ENCODE assay signal across 7 mouse cellular contexts in genomic region chr10:80341491-80342304, GRCm38 (mm10). TPM values are rescaled to one million over a fixed set of nuclear protein-coding genes. Genes with fewer than 3 reads are reported as not detected.
DNase-seq lines count a peak whose midpoint lies in the region; ATAC-seq and TF ChIP-seq lines count a peak whose summit lies in the region.

No protein-coding gene starts in this region.

- ATAC-seq in lung, embryonic 15.5 days (ENCODE audit: borderline replicate concordance, extremely low read depth, low FRiP score, low TSS enrichment): no peak
- ATAC-seq in forebrain, postnatal 0 days: no peak
- no peak for ATAC-seq in liver, embryonic 16.5 days (ENCODE audit: low read depth)
- ATAC-seq in stomach, postnatal 0 days (ENCODE audit: low FRiP score, low TSS enrichment): no peak

- no peak overlapping the region for H3K27ac ChIP-seq in lung, embryonic 15.5 days
- no peak overlapping the region for H3K27ac ChIP-seq in forebrain, postnatal 0 days (ENCODE audit: low read depth, low read length)
- no peak overlapping the region for H3K27ac ChIP-seq in liver, embryonic 16.5 days (ENCODE audit: low read length)
- H3K27ac ChIP-seq in stomach, postnatal 0 days (replicated peaks): no peak overlapping the region

- no peak for DNase-seq in lung, adult 18-20 months
- no peak for DNase-seq in forebrain, postnatal 0 days
- no peak for DNase-seq in stomach, postnatal 0 days (ENCODE audit: low spot score)
- no peak for DNase-seq in left cerebral cortex, adult 8-10 months (ENCODE audit: low spot score in 2 of 2)
- no peak for DNase-seq in adrenal gland, adult (ENCODE audit: inconsistent age in 2 of 2, low spot score in 1 of 2)

- H3K9me3 ChIP-seq in lung, embryonic 15.5 days: no peaks in the 10 kb centered on the region
- no peaks in the 10 kb centered on the region for H3K9me3 ChIP-seq in forebrain, postnatal 0 days (ENCODE audit: low read length)
- H3K9me3 ChIP-seq in liver, embryonic 16.5 days (replicated peaks; ENCODE audit: control insufficient read depth, low read length): no peaks in the 10 kb centered on the region
- H3K9me3 ChIP-seq in stomach, postnatal 0 days (ENCODE audit: control insufficient read depth, low read length): no peaks in the 10 kb centered on the region

- peak overlapping the region; percentile 34 for H3K4me3 ChIP-seq in lung, embryonic 15.5 days
- peak overlapping the region; percentile 33 for H3K4me3 ChIP-seq in forebrain, postnatal 0 days (ENCODE audit: low read depth, low read length)
- peak overlapping the region; percentile 50 for H3K4me3 ChIP-seq in liver, embryonic 16.5 days (ENCODE audit: low read depth, low read length)
- peak overlapping the region; percentile 17; the same call in 1 of the 2 replicates for H3K4me3 ChIP-seq in stomach, postnatal 0 days (ENCODE audit: low read depth, low read length)

- H3K9ac ChIP-seq in lung, embryonic 15.5 days: no peak overlapping the region
- no peak overlapping the region for H3K9ac ChIP-seq in forebrain, postnatal 0 days
- H3K9ac ChIP-seq in liver, embryonic 16.5 days (ENCODE audit: low read depth, low read length): peak overlapping the region; percentile 26; the same call in 1 of the 2 replicates
- H3K9ac ChIP-seq in stomach, postnatal 0 days (ENCODE audit: low read length): no peak overlapping the region

- no peak for TF ChIP-seq EP300 in stomach, postnatal 0 days (optimal IDR thresholded peaks at IDR 0.05)

- TF ChIP-seq CTCF in forebrain, postnatal 0 days (IDR thresholded peaks at IDR 0.05; ENCODE audit: low read depth): no peak
- no peak for TF ChIP-seq CTCF in stomach, postnatal 0 days (IDR thresholded peaks at IDR 0.05; ENCODE audit: low read depth)

- peaks cover 66% of the 10 kb centered on the region for H3K27me3 ChIP-seq in lung, embryonic 15.5 days
- H3K27me3 ChIP-seq in forebrain, postnatal 0 days (ENCODE audit: insufficient read depth, low read length): peaks cover 61% of the 10 kb centered on the region
- peaks cover 30% of the 10 kb centered on the region for H3K27me3 ChIP-seq in liver, embryonic 16.5 days (ENCODE audit: control insufficient read depth, insufficient read depth, low read depth, low read length)
- peaks cover 8% of the 10 kb centered on the region for H3K27me3 ChIP-seq in stomach, postnatal 0 days (ENCODE audit: control insufficient read depth, insufficient read depth, low read length)

- 3% methylated on average over 47 of the region's 47 CpGs for WGBS in lung, embryonic 15.5 days
- 4% methylated on average over 43 of the region's 47 CpGs for WGBS in forebrain, postnatal 0 days
- 4% methylated on average over 47 of the region's 47 CpGs for WGBS in liver, embryonic 16.5 days (ENCODE audit: insufficient replicate concordance)
- whole genome bisulfite sequencing in stomach, postnatal 0 days: 13% methylated on average over 40 of the region's 47 CpGs

- peak overlapping the region; percentile 63 for H3K4me2 ChIP-seq in lung, embryonic 15.5 days
- peak overlapping the region; percentile 49; the same call in 1 of the 2 replicates for H3K4me2 ChIP-seq in forebrain, postnatal 0 days (ENCODE audit: low read depth)
- peak overlapping the region; percentile 71 for H3K4me2 ChIP-seq in liver, embryonic 16.5 days (ENCODE audit: low read depth, low read length)
- H3K4me2 ChIP-seq in stomach, postnatal 0 days (replicated peaks; ENCODE audit: low read depth): peak overlapping the region; percentile 46

- peaks cover 45% of the 10 kb centered on the region for H3K4me1 ChIP-seq in lung, embryonic 15.5 days
- peaks cover 7% of the 10 kb centered on the region; the same call in 1 of the 2 replicates for H3K4me1 ChIP-seq in forebrain, postnatal 0 days (ENCODE audit: insufficient read depth)
- H3K4me1 ChIP-seq in liver, embryonic 16.5 days (ENCODE audit: control insufficient read depth, low read depth, low read length): peaks cover 62% of the 10 kb centered on the region
- peaks cover 11% of the 10 kb centered on the region; the same call in 1 of the 2 replicates for H3K4me1 ChIP-seq in stomach, postnatal 0 days (replicated peaks; ENCODE audit: control insufficient read depth, insufficient read depth)

- H3K36me3 ChIP-seq in lung, embryonic 15.5 days: no peaks in the 10 kb centered on the region
- H3K36me3 ChIP-seq in forebrain, postnatal 0 days (ENCODE audit: insufficient read depth): no peaks in the 10 kb centered on the region
- H3K36me3 ChIP-seq in liver, embryonic 16.5 days (ENCODE audit: control insufficient read depth, insufficient read depth): no peaks in the 10 kb centered on the region
- no peaks in the 10 kb centered on the region for H3K36me3 ChIP-seq in stomach, postnatal 0 days (ENCODE audit: control insufficient read depth, insufficient read depth, low read length)

RNA-seq across cellular contexts. Expression of gene Adamtsl5, which starts 6.5 kb away (rescaled TPM):
- polyA plus RNA-seq in lung, embryonic 15.5 days (2015; fragmentation: Nextera tagmentation; extraction: Ambion mirVana): 2.5 and 3.4 TPM in 2 replicates
- total RNA-seq in forebrain, postnatal 0 days (2014; rRNA removed): 0.31 and 0.33 TPM in 2 replicates
- polyA plus RNA-seq in forebrain, postnatal 0 days (2015; fragmentation: Nextera tagmentation; extraction: Ambion mirVana): 0.70 and 0.81 TPM in 2 replicates
- 2.2 and 3.4 TPM in 2 replicates for polyA plus RNA-seq in liver, embryonic 16.5 days (2015; fragmentation: Nextera tagmentation; extraction: Ambion mirVana)
- polyA plus RNA-seq in stomach, postnatal 0 days (2015; fragmentation: Nextera tagmentation; extraction: Ambion mirVana): 12.2 and 12.8 TPM in 2 replicates
- 10 to 100 TPM; 10.7 to 12.1 (median 11.5) TPM for total RNA-seq in left cerebral cortex, adult 8-10 months (2022)

RNA-seq across cellular contexts. Expression of gene Reep6, which starts 11.9 kb away (rescaled TPM):
- polyA plus RNA-seq in lung, embryonic 15.5 days (2015; fragmentation: Nextera tagmentation; extraction: Ambion mirVana): 13.8 and 14.2 TPM in 2 replicates
- 1.8 and 2.7 TPM in 2 replicates for total RNA-seq in forebrain, postnatal 0 days (2014; rRNA removed)
- polyA plus RNA-seq in forebrain, postnatal 0 days (2015; fragmentation: Nextera tagmentation; extraction: Ambion mirVana): 5.1 and 6.4 TPM in 2 replicates
- 83.9 and 102 TPM in 2 replicates for polyA plus RNA-seq in liver, embryonic 16.5 days (2015; fragmentation: Nextera tagmentation; extraction: Ambion mirVana)
- polyA plus RNA-seq in stomach, postnatal 0 days (2015; fragmentation: Nextera tagmentation; extraction: Ambion mirVana): 13.5 and 17.6 TPM in 2 replicates
- total RNA-seq in left cerebral cortex, adult 8-10 months (2022): 10 to 100 TPM; 12.0 to 14.8 (median 13.6) TPM

RNA-seq across cellular contexts. Expression of gene Pcsk4, which starts 12.4 kb away (rescaled TPM):
- polyA plus RNA-seq in lung, embryonic 15.5 days (2015; fragmentation: Nextera tagmentation; extraction: Ambion mirVana): 3.4 and 4.0 TPM in 2 replicates
- 3.4 and 3.8 TPM in 2 replicates for total RNA-seq in forebrain, postnatal 0 days (2014; rRNA removed)
- polyA plus RNA-seq in forebrain, postnatal 0 days (2015; fragmentation: Nextera tagmentation; extraction: Ambion mirVana): 7.4 TPM in 2 replicates
- polyA plus RNA-seq in liver, embryonic 16.5 days (2015; fragmentation: Nextera tagmentation; extraction: Ambion mirVana): 3.5 and 4.0 TPM in 2 replicates
- polyA plus RNA-seq in stomach, postnatal 0 days (2015; fragmentation: Nextera tagmentation; extraction: Ambion mirVana): 2.2 and 2.3 TPM in 2 replicates
- 10 to 100 TPM in 1 of 4 experiments, 1 to 10 TPM in 3; 6.7 to 10.2 (median 8.3) TPM for total RNA-seq in left cerebral cortex, adult 8-10 months (2022)

RNA-seq across cellular contexts. Expression of gene Plk5, which starts 14.6 kb away (rescaled TPM):
- polyA plus RNA-seq in lung, embryonic 15.5 days (2015; fragmentation: Nextera tagmentation; extraction: Ambion mirVana): 0.74 and 1.0 TPM in 2 replicates
- 8.3 and 12.9 TPM in 2 replicates for total RNA-seq in forebrain, postnatal 0 days (2014; rRNA removed)
- 4.6 and 7.4 TPM in 2 replicates for polyA plus RNA-seq in forebrain, postnatal 0 days (2015; fragmentation: Nextera tagmentation; extraction: Ambion mirVana)
- polyA plus RNA-seq in liver, embryonic 16.5 days (2015; fragmentation: Nextera tagmentation; extraction: Ambion mirVana): 0.05 and 0.18 TPM in 2 replicates
- 0.07 TPM in 2 replicates for polyA plus RNA-seq in stomach, postnatal 0 days (2015; fragmentation: Nextera tagmentation; extraction: Ambion mirVana)
- 10 to 100 TPM; 27.8 to 29.4 (median 28.7) TPM for total RNA-seq in left cerebral cortex, adult 8-10 months (2022)

RNA-seq across cellular contexts. Expression of gene 2310011J03Rik, which starts 21.4 kb away (rescaled TPM):
- polyA plus RNA-seq in lung, embryonic 15.5 days (2015; fragmentation: Nextera tagmentation; extraction: Ambion mirVana): 47.7 and 51.9 TPM in 2 replicates
- 19.2 and 22.8 TPM in 2 replicates for total RNA-seq in forebrain, postnatal 0 days (2014; rRNA removed)
- polyA plus RNA-seq in forebrain, postnatal 0 days (2015; fragmentation: Nextera tagmentation; extraction: Ambion mirVana): 32.4 and 35.6 TPM in 2 replicates
- polyA plus RNA-seq in liver, embryonic 16.5 days (2015; fragmentation: Nextera tagmentation; extraction: Ambion mirVana): 27.9 and 29.0 TPM in 2 replicates
- 50.3 and 51.2 TPM in 2 replicates for polyA plus RNA-seq in stomach, postnatal 0 days (2015; fragmentation: Nextera tagmentation; extraction: Ambion mirVana)
- total RNA-seq in left cerebral cortex, adult 8-10 months (2022): 10 to 100 TPM; 25.7 to 29.0 (median 27.3) TPM
